Mouse (Mus musculus) midbrain, embryonic 13.5 days (tissue): Measurements from ENCODE around the gene Colgalt1. TPM values are rescaled to one million over a fixed set of nuclear protein-coding genes. Genes with fewer than 3 reads are reported as not detected.
A peak's percentile ranks its signal among the peaks of the same experiment; 100 is the strongest.

Source experiments
- ATAC-seq: fragments of 200-750 bp; cut with Nextera tagmentation; 2 replicates; pipeline ENCODE4 v1.8.0; 2017; ENCODE audit warnings: mild to moderate bottlenecking, moderate TSS enrichment, moderate library complexity
- H3K27ac ChIP-seq: fragments of 300-500 bp; sonication (generic); 2 replicates; pipeline ENCODE4 v1.5.1; 2015; ENCODE audit warnings: inconsistent platforms, mild to moderate bottlenecking, moderate library complexity
- H3K27me3 ChIP-seq: fragments of 300-500 bp; sonication (generic); 2 replicates; pipeline ENCODE4 v1.6.1; 2015; ENCODE audit warnings: mild to moderate bottlenecking, inconsistent platforms
- H3K36me3 ChIP-seq: fragments of 300-500 bp; sonication (generic); 2 replicates; pipeline ENCODE4 v1.6.1; 2015; ENCODE audit warnings: mild to moderate bottlenecking, inconsistent platforms
- H3K4me1 ChIP-seq: fragments of 300-500 bp; sonication (generic); replicated peaks from 2 replicates; pipeline ENCODE4 v1.6.1; 2015; ENCODE audit warnings: inconsistent platforms
- H3K4me2 ChIP-seq: fragments of 300-500 bp; sonication (generic); replicated peaks from 2 replicates; pipeline ENCODE4 v1.6.1; 2015; ENCODE audit warnings: moderate library complexity, mild to moderate bottlenecking, inconsistent platforms
- H3K4me3 ChIP-seq: fragments of 300-500 bp; sonication (generic); replicated peaks from 2 replicates; pipeline ENCODE4 v1.5.1; 2015; ENCODE audit warnings: mild to moderate bottlenecking, inconsistent platforms
- H3K9ac ChIP-seq: fragments of 300-500 bp; sonication (generic); replicated peaks from 2 replicates; pipeline ENCODE4 v1.6.1; 2015; ENCODE audit warnings: mild to moderate bottlenecking, inconsistent platforms
- H3K9me3 ChIP-seq: fragments of 300-500 bp; sonication (generic); 2 replicates; pipeline ENCODE4 v1.6.1; 2016; ENCODE audit warnings: mild to moderate bottlenecking, inconsistent platforms
- WGBS: fragments of 180-500 bp; shearing (Covaris S2); methylation state at CpG from one replicate; pipeline ENCODE4 v1.1.7; 2015; 5-methylcytosine and 5-hydroxymethylcytosine counted together
- polyA plus RNA-seq: library from polyadenylated mRNA; unstranded; fragments of >200 nt; fragmentation: Nextera tagmentation; extraction: Ambion mirVana; gene quantifications from 2 replicates; pipeline ENCODE4 v1.2.1, GENCODE M21; 2015

The Colgalt1 gene
- polyA plus RNA-seq, 1 experiment from 2014 or later, result 51.3 TPM

DNA sequence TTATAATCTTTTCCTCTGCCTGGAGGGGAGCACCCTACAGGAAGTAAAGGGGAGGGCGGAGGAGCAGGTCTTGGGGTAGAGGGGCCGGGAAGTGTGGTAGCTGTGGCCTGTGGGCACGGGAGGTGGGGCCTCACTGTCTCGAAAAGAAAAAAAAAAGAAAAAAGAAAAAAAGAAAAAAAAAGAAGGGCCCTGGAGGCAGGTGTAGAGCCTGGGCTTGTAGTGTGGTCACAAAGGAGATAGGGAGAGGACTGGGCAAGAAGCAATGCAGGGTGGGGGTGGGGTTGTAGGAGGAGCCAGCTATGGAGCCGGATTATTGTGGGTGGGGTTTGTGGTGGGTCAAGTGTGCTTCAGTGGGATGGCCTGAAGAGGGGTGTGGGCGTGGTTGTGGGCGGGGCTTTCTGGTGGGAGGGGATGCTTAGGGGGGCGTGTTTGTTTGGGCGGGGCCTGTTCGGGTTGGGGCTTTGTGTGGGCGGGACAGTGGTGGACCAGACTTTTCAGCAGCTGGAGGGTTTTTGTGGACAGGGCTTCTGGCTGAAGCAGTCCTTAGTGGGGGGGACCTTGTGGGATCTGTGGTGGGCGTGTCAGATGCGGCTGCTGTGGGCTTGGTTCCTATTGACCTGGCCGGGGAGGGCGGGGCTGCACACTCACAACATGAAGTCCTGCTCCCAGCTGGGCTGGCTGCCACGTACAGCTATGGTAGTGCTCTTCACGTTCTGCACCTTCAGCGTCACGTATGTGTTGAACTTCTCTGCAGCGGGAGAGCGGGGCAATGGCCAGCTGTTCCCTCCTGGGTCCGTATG lies 54.7 kb downstream of the Colgalt1 start:
- no peak overlapping the region for H3K27ac ChIP-seq
- peaks cover 28% of the 10 kb centered on the region for H3K36me3 ChIP-seq
- H3K4me3 ChIP-seq, result no peak overlapping the region
- H3K27me3 ChIP-seq, result peaks cover 43% of the 10 kb centered on the region
- peak overlapping the region; percentile 37 for H3K4me2 ChIP-seq
- ATAC-seq, result peak; percentile 21; the same call in 1 of the 2 replicates
- WGBS, result 5% methylated on average over 22 of the region's 22 CpGs
- 0 out of 2 replicates have a peak overlapping the region, but pooled peaks have one; percentile 28 for H3K9ac ChIP-seq
- peaks cover 54% of the 10 kb centered on the region for H3K4me1 ChIP-seq
- H3K9me3 ChIP-seq, result no peaks in the 10 kb centered on the region

DNA sequence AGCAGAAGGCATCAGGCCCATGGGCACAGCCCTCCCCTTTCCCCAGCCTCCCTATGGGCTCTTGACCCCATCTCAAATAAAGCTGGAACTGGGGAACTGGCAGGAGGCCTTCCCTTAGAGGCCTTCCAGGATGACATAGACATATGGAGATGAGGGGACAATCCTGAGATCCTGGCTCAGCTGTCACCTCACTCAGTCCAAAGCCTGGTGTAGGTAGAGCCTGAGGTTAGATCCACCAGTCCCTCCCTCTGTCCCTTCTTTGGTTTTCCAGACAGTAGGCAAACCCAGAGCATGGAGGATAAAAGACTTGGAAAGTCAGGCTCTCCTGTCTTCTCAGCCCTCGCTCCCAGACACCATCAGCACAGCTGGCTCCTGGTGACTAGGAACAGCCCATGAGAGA lies 56.1 kb downstream of the Colgalt1 start:
- H3K4me2 ChIP-seq, result 0 out of 2 replicates have a peak overlapping the region, but pooled peaks have one; percentile 2

DNA sequence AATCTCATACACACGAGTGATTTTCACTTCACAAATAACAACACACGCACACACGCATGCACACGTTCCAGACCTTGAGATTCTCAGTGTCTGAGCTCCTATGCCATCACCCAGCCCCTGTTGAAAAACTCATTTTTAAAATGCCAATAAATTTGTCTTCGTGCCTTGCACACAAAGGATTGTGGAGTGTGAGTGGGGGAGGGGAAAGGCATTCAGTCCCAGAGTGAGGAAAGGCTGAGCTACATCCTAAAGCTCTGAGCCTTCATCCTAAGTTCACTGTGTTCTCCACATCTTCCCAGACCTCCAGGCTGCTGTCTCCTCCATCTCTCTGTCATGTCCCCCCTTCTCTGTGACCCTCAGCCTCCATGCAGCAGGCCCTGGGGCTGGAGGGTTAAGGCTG lies 56.5 kb downstream of the Colgalt1 start:
- ATAC-seq, result no peak
- no peaks in the 10 kb centered on the region for H3K9me3 ChIP-seq
- H3K27me3 ChIP-seq, result peaks cover 30% of the 10 kb centered on the region
- H3K27ac ChIP-seq, result peak overlapping the region; percentile 55
- no peak overlapping the region for H3K4me3 ChIP-seq
- H3K4me2 ChIP-seq, result peak overlapping the region; percentile 37
- peak overlapping the region; percentile 39 for H3K9ac ChIP-seq
- WGBS, result 50% methylated on average over 5 of the region's 5 CpGs
- peaks cover 22% of the 10 kb centered on the region for H3K36me3 ChIP-seq
- peaks cover 59% of the 10 kb centered on the region for H3K4me1 ChIP-seq

More for the DNA sequence above, 56.1 kb downstream of the Colgalt1 start:
- Histone ChIP-seq H3K4me3 (no peak overlapping the region), H3K27me3 (peaks cover 34% of the 10 kb centered on the region), H3K36me3 (peaks cover 26% of the 10 kb centered on the region), H3K9ac (peak overlapping the region; percentile 39; the same call in 1 of the 2 replicates), H3K9me3 (no peaks in the 10 kb centered on the region), H3K4me1 (peaks cover 55% of the 10 kb centered on the region), H3K27ac (peak overlapping the region; percentile 55)
- ATAC-seq, result no peak
- WGBS, result 14% methylated on average over 1 of the region's 1 CpGs

DNA sequence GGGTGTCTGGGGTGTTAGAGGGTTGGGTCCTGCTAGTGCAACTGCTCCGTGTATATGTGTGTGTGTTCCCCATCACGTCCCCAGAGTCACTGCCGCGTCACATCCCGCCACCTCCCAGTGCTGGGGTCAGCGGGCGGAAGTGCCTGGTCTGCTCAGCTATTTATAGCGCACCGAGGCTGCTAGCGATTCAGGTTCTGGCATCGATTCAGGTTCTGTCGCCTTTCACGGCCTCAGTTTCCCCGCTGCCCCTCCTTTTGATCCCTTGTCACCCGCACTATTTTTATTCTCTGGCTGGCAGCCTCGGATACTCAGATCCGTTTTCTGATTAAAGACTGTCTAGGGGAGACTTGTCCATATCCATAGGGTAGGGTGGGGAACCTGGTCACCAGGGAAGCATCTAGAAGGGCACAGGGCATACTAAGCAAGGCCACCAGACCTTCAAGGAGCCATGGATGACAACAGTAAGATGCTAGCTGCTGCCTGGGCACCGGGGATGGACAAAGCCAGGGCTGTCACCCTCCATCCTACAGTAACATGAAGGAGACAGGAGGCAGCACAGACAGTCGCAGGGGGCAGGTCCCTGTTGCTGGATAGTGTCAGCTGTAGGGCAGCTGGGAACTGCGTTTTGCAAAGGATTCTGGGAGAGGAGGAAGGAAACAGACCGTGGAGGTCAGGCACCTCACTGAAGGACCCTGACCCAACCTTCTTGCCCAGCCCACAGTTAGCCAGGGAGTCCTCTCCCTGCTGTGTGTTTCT lies 57.6 kb downstream of the Colgalt1 start:
- peaks cover 11% of the 10 kb centered on the region for H3K36me3 ChIP-seq
- H3K27me3 ChIP-seq, result peaks cover 23% of the 10 kb centered on the region
- H3K9ac ChIP-seq, result no peak overlapping the region; the same call in 1 of the 2 replicates
- peaks cover 59% of the 10 kb centered on the region for H3K4me1 ChIP-seq
- 6% methylated on average over 21 of the region's 21 CpGs for WGBS
- no peak for ATAC-seq
- H3K4me3 ChIP-seq, result peak overlapping the region; percentile 11; the same call in 1 of the 2 replicates
- H3K4me2 ChIP-seq, result peak overlapping the region; percentile 37
- H3K9me3 ChIP-seq, result no peaks in the 10 kb centered on the region
- H3K27ac ChIP-seq, result no peak overlapping the region

DNA sequence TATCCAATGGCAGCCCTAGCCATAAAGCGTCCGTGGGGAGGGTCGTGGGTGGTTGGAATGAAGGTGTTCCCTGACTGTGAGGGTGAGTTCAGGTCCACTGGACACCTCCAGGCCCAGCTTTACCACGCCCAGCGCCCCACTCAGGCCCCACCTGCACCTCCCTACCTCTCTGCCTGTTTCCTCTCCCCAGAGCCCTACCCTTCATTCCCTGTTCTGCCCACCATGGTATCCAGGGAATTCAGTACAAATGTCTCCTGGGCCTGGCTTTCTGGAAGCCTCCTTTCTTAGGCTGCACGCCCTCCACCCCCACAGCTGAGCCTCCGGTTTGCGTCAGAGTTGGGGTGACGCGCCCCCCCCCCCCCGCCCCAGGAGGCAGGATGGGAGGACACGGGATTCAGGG lies 59.4 kb downstream of the Colgalt1 start:
- H3K9ac ChIP-seq, result peak overlapping the region; percentile 76
- 10% methylated on average over 12 of the region's 12 CpGs for WGBS
- peaks cover 55% of the 10 kb centered on the region for H3K4me1 ChIP-seq
- peak overlapping the region; percentile 90 for H3K27ac ChIP-seq
- H3K36me3 ChIP-seq, result no peaks in the 10 kb centered on the region
- peaks cover 18% of the 10 kb centered on the region for H3K27me3 ChIP-seq
- peak; percentile 28 for ATAC-seq
- no peaks in the 10 kb centered on the region for H3K9me3 ChIP-seq
- H3K4me3 ChIP-seq, result peak overlapping the region; percentile 77
- peak overlapping the region; percentile 87 for H3K4me2 ChIP-seq

DNA sequence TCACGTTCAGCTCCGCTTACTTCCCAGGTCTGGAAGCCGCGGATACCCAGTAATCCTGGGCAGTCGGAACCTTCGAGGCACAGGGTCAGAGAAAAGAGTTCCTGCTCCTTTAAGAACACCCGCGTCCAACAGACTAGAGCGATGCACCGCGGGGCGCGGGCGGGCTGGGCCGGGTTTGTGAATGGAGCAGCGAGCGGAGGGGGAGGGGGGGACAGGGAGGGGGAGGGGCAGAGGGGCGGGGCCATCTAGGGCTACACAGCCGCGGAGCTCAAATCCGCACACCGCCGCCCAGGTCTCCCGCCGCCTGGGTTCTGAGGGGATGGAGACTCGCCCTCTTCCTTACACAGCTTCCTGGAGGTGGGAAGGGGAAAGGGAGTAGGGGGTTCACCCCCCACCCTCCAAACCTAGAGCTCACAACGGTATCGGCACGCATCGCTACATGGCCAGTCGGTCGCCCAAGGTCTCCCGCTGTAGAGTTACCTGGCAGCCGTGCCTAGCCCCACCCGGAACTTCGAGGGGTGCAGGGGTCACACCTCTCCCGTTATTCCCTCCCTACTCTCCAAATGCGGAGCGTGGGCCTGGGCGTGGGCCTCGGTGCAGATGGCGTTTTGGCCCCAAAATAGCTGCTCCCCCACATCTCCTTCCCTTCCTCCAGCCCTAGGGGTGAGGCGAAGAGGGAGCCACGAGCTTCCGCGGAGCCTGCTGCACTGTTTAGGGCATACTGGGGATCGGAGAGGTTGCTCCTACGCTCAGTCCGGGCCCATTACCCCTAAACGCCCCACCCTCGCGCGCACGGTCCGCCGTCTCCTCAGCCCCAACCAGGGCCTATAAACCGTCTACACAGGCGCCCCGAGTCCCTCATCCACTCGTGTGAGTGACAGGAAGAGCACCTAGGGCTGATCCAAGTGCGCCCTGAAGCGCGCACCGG lies 60.1 kb downstream of the Colgalt1 start:
- under 1% methylated on average over 60 of the region's 64 CpGs for WGBS
- Histone ChIP-seq H3K4me2 (peak overlapping the region; percentile 87), H3K4me3 (peak overlapping the region; percentile 77), H3K27me3 (peaks cover 25% of the 10 kb centered on the region), H3K9ac (peak overlapping the region; percentile 76), H3K36me3 (no peaks in the 10 kb centered on the region), H3K4me1 (peaks cover 52% of the 10 kb centered on the region), H3K9me3 (no peaks in the 10 kb centered on the region), H3K27ac (peak overlapping the region; percentile 90)
- ATAC-seq, result peak; percentile 68

DNA sequence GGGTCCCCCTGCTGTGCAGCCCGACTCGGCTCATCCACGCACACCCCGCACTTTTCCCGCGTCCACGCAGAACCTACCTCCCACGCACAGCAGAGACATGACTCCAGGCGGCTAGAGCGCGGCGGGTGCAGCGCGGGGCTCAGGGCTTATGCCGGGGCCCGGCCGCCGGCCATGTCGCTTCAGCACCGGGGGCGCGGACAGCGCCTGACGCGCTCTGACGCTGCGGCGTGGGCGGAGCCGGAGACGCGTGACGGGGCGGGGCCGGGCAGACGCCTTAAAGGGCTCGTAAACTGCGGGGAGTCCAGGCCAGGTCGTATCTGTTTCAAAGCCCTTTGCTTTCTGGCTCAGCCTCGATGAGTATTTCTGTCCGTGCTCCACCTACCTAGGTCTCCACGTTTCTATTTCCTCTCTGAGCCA lies 60.8 kb downstream of the Colgalt1 start, which contains the start of gene Unc13a:
Unc13a (minus strand) TSS at position 209 of the 417 bp plus-strand sequence.
- Histone ChIP-seq H3K4me3 (peak within 1 kb of the TSS; percentile 77), H3K9ac (peak within 1 kb of the TSS; percentile 76), H3K4me2 (peak within 1 kb of the TSS; percentile 87), H3K9me3 (no peaks in the 10 kb centered on the region), H3K36me3 (no peaks in the 10 kb centered on the region), H3K4me1 (peaks cover 51% of the 10 kb centered on the region), H3K27ac (peak within 1 kb of the TSS; percentile 90), H3K27me3 (peaks cover 23% of the 10 kb centered on the region)
- WGBS, result under 1% methylated on average over 42 of the region's 42 CpGs
- ATAC-seq, result peak; percentile 71

DNA sequence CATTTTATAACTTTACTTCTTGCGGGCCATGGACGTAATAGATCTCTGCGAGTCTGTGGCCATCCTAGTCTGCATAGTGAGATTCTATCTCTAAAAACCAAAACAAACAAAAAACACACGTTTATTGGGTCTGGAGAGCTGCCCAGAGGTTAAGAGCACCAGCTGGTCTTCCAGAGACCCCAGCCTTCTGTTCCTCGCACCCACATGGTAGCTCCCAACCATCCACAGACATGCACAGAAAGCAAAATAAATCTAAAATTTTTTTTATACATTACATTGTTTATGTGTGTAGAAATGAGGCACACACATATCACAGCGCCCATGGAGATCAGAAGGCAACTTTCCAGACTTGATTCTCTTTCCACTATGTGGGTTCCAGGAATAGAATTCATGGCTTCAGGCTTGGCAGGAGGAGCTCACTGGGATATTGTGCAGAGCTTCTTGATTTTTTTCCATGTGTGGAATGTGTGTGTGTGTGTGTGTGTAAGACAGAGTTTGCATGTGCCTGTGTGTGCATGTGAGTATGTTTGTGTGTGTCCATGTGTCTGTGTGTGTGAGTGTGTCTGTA lies 61.5 kb downstream of the Colgalt1 start:
- ATAC-seq, result no peak
- Histone ChIP-seq H3K4me3 (peak overlapping the region; percentile 77), H3K4me1 (peaks cover 44% of the 10 kb centered on the region), H3K36me3 (no peaks in the 10 kb centered on the region), H3K27ac (peak overlapping the region; percentile 90), H3K9me3 (no peaks in the 10 kb centered on the region), H3K9ac (peak overlapping the region; percentile 76), H3K4me2 (peak overlapping the region; percentile 87), H3K27me3 (peaks cover 28% of the 10 kb centered on the region)
- 63% methylated on average over 6 of the region's 6 CpGs for WGBS

DNA sequence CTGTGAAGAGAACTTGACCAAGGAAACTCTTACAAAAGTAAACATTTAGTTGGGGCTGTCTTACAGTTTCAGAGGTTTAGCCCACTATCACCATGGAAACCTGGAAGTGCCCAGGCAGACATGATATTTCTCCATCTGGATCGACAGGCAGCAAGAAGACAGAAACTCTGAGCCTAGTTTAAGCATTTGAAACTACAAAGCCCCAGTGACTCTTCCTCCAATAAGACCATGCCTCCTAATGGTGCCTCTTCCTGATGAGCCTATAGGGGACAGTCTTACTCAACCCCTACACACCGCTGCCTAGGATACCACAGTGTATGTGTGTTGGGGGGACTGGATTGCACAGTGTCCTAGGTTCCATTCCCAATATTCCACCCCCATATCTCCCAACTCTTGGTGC lies 63.3 kb downstream of the Colgalt1 start:
- Histone ChIP-seq H3K36me3 (no peaks in the 10 kb centered on the region), H3K27ac (no peak overlapping the region), H3K9ac (no peak overlapping the region), H3K4me3 (no peak overlapping the region), H3K27me3 (peaks cover 46% of the 10 kb centered on the region), H3K4me2 (no peak overlapping the region), H3K9me3 (no peaks in the 10 kb centered on the region), H3K4me1 (peaks cover 26% of the 10 kb centered on the region)
- ATAC-seq, result no peak
- WGBS, result 71% methylated on average over 2 of the region's 2 CpGs
